Mouse (Mus musculus) ZHBTc4 (cell line): ENCODE measurements around the gene Nxph4.
A peak's percentile ranks its signal among the peaks of the same experiment; 100 is the strongest.

Experiments used
- DNase-seq: peaks from one replicate; pipeline ENCODE4 v3.0.0-alpha.2; 2011; ENCODE audit warnings: low read depth, low spot score

Gene Nxph4

DNA sequence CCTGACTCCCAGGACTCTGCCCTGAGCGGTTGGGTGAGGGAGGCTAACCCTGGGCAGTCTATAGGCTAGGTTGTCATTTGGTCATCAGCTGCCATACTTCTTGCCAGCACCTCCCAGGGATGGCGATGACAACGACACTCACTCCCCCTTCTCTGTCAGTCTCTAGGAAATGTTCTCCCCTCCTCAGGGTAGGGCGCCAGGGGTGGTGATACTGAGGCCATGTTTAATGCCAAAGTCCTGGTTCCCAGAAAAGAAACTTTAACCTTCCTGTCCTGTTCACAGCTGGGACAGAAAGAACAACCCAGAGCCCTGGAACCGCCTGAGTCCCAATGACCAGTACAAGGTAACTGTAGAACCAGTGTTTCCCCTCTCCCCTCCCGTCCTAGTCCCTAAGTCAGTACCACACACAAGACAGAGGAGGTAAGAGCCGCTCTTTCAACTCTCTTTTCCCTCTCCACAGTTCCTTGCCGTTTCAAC, 18.3 kb downstream of the Nxph4 start:
- no peak for DNase-seq

DNA sequence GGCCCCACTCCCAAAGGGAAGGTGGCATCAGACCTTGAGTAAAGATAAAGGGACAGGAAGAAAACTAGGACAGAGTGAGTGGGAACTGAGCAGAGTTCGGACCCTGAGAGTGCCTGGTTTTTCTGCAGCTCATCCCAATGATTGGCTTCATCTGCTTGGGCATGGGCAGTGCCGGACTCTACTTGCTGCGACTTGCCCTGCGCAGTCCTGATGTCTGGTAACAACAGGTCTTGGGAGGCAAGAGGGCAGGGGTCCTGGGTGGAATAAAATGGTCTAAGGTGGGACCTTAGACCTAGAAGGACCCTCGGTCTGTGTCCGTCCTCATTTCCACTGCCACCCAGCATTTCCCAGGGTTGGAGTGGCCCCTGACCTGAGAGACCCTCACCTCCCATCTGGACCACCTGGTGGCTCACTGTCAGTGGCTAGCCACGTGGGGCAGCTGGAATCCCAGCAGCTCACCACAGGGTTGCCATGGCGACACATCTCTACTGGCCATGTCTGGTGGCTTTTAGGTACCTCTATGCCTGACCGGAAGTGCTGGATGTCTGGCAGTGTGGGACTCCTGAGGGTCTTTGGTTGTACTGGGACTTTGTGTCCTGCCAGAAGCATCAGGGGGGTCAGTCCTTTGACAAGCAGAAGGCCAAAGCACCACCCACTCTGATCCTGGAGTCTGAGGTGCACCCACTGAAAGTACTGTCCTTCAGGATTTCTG, 18.9 kb downstream of the Nxph4 start:
- no peak for DNase-seq

DNA sequence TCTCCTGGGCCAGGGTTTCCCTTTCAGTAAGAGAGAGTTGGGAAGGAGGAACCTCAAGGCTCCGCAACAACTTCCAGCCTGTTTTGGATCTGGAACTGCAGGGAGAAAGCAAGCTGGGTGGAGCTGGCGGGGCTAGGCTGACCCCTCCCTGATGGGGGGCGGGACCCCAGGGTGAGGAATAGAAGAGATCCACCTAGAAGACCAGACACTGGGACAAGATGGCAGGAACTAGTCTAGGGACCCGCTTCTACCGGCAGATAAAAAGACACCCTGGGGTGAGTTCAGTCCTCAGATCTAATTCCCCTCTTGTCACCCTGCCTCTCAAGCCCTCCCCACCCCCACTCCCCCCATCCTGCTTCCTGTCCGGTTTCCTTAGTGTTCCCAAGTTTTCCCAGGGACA, 19.6 kb downstream of the Nxph4 start, which contains the start of gene Ndufa4l2:
TSS of gene Ndufa4l2 (plus strand) at position 204 of the 400 bp plus-strand sequence.
- peak; percentile 69 for DNase-seq

DNA sequence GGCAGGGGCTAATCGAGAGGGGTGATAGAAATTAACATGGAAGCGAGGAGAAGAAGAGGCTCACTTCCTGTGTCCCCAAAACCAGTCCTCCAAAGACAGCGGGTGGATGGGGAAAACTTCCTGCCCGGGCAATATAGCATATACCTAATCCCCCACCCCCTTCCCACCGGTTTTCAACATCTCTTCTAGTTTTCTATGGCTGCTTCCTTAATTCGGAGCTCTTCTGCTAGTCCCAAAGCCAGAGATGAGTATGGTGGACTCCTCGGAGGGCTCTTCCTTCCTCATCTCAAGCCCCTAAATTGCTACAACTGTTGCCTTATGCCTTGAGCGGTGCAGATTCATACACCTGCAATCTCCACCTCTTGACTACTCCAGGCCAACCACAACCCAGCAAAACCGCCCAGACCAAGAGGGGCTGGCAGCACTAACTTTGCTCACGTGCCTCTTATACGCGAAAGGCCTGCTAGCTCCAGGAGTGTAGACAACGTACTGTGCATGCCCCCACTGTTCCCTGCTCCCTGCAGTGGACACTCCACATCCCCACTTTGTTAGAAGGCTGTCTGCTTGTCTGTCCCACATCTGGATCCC, 20.2 kb downstream of the Nxph4 start:
- DNase-seq = no peak

DNA sequence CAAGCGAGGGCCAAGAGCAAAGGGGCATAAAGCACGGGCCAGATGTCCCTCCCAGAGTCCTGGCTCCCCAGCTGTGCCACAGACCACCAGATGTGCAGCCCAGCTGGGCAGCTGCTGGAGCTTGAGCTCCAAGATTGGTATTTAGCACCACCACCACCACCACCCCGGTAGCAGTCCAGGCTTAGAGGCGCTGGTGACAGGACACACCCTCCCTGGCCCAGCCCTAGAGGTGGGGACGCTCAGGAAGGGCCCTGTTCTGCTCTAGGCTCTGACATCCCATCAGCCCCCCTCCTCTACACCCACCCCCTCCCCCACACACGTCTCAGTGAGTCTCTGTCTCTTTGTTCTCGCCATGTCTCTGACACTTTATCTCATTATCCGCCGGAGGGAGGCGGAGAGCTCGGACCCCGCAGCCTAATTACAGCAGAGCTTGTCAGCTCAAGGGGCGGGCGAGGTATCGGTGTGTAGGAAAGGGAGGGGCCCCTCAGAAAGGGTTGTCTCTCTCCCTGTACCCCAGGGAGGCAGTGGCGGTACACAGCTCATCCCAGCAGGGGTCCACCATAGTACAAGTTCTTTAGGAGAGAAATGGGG, 20.8 kb downstream of the Nxph4 start:
- no peak for DNase-seq

DNA sequence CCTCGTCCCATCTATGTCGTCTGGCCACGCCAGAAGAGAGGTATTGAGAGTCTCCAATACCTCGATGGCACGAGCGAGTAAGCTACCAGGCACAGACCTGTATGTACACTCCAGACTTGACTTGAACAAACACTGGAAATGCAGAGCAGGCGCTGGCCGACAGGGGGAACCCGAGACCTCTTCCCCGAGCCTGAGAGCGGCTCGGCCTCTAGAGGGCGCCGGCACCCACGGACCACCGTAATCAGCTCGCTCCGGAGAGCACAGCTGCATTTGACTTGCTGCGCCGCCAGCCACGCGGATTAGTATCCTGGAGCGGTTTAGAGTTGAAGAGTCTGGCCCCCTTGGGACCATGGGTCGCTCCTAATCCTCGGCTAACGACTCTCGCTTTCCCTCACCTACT, 21.5 kb downstream of the Nxph4 start:
- DNase-seq = peak; percentile 96

DNA sequence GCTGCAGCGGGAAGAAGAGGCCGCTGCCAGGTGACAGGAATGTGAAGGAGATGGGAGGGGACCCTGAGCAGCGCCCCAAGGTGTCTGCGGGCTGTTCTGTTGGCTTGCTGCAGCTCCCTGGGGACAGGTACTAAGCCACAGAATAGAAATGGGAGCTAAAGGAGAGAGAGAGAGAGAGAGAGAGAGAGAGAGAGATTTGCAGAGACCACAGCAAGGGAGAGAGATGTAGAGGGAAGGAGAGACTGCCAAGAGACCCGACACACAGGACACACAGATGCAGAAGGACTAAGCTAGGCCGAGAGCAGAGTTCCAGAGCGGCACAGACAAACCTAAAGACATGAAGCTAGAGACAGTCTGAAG, 22.1 kb downstream of the Nxph4 start:
- no peak for DNase-seq

DNA sequence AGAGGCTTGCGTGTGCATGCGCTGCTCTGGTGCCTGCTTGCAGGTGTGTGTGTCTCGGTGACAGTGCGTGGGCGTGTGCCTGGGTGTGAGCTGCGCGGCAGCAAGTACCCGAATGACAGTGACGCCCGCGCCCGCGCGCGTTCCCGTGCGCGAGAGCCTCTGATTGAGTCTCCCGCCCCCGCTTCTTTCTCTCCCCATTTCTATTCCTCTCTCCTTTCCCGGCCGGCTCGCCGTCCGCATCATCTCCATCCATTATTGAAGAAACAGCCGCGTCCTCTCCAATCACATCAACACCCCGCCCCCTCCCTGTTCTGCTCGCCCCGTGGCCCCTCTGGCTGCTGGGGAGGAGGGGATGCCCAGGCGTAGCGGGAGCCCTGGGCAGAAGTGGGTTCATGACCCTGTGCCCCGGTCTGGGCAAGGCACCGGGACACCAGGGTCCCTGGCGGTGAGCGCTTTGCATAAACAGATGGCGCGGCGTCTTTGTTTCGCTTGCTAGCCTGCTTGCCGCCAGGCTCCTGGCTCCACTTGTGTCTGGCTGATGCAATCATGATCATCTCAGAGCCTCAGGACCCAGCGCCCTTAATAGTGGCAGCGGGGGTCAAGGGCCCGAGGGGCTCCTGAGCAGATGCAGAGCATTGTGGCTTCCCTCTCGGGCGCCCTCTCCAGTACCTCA, 22.6 kb downstream of the Nxph4 start:
- peak; percentile 70 for DNase-seq

DNA sequence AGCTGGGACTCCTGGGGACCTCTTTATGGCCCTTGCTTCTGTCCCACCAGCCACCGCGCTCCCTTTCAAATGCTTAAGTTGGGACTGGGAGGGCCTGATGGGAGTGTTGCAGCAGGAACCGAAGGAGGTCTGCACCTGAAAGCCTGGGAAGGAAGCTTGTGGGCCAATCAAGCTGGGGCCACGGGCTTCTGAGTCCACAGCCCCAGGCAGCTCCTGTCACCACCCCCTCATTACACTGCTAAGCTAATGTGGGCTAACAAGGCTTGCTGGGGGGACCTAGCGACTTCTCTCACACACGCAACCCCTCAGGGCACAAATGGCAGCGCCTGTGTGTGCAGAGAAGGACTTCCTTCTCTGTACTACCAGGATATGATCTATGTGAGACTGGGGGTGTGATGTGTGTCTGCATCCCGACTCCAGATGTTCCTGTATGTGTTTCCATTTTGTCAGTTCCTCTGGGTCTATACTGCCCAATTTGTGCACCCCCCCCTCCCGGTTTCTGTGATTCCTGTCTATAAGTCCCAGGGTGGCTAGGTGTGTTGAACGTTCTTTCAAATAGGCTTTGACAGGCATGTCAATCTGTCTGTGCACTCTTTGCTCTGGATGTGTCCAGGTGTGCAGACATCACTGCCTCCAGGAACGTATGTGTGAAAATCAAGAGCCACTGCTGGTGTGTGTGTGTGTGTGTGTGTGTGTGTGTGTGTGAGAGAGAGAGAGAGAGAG, 23.3 kb downstream of the Nxph4 start:
- peak; percentile 60 for DNase-seq

DNA sequence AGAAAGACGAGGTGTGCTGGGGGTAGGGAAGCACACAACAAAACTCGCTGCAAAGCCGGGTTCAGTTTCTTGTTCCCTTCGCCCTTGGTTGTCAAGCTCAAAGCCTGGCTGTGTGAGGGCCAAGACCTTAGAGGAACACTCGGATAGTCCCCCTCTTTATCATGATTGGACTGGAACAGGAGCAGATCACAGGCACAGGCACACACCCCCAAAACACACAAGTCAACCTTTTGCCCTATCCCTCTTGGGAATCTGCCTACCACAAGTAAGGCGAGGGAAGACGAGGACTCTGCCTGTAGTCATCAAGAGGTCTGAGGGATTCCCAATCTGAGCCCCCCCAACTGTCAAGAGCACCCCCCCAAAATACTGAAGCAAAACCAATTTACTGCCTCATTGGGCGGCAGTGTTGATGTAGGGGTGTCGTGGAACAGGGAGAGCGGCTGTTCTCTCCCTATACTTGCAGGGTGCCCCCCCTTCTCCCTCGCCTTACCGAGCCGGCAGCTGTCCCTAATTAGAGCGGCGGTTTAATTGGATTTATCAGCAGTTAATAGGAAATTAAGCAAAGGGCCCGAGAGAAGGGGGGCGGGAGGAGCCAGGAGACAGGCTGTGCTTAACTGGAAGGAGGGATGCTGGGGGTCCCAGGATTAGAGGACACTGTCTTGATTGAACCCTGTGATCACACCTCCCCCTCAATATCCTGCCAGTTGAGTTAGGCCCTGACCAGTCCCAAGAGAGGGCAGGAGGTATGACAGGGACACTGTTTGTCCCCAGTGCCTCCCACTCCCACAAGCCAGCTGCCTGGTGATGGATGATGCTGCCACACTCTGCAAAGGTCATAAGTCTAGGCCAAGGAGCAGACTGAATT, 24.3 kb downstream of the Nxph4 start:
- DNase-seq = peak; percentile 25

DNA sequence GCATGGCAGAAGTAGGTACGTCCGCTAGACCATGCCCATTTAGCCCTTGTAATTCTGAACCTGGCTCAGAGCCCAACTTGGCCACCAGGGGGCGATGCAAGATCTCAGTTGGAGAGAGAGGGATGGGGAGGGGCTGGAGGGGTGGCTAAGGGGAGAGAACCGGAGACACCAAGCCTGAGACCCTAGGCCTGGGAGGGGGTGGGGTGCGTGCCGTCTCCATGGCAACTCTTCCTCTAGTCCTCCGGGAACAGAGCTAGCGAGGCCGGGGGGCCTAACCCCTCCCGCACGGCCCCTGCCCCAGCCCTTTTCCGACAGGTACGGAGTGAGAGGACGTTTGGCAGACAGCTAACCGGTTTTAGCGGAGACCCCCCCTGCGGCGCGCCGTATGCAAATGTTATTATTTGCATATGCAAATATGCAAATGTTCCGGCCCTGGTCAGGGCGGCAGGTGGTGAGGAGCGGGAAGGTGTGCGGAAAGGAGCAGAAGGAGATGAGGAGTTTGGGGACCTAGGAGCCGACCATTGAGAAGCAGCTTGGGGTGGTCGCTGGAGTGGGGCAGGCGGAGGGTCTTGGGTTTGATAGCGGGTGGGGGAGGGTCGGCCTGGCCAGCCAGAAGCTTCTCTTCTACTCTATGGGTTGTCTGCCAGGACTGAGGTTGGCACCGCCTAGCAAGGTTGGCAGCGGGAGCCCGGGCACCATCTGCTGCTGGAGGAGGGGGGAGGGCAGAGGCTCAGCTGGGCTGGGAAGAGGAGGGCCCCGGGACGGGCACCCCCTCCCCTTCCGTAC, 25.1 kb downstream of the Nxph4 start:
- DNase-seq = peak; percentile 98

DNA sequence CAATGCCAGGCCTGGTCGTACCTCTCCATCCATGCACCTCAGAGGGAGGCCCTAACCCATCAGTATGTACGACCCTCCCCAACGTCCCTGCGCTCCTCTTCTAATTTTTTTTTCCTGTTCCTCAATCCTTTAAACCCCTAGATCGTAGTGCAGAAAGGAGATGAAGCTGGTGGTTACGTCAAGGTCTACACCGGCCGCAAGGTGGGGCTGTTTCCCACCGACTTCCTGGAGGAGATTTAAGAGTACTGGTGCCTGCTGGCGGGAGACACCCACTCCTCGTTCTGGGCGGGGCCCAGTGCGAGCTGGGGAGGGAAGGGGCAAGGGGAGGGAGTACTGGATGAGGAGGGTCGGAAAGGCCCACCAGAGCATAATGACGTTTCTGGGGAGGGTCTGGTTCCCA, 26.1 kb downstream of the Nxph4 start:
- peak; percentile 92 for DNase-seq

DNA sequence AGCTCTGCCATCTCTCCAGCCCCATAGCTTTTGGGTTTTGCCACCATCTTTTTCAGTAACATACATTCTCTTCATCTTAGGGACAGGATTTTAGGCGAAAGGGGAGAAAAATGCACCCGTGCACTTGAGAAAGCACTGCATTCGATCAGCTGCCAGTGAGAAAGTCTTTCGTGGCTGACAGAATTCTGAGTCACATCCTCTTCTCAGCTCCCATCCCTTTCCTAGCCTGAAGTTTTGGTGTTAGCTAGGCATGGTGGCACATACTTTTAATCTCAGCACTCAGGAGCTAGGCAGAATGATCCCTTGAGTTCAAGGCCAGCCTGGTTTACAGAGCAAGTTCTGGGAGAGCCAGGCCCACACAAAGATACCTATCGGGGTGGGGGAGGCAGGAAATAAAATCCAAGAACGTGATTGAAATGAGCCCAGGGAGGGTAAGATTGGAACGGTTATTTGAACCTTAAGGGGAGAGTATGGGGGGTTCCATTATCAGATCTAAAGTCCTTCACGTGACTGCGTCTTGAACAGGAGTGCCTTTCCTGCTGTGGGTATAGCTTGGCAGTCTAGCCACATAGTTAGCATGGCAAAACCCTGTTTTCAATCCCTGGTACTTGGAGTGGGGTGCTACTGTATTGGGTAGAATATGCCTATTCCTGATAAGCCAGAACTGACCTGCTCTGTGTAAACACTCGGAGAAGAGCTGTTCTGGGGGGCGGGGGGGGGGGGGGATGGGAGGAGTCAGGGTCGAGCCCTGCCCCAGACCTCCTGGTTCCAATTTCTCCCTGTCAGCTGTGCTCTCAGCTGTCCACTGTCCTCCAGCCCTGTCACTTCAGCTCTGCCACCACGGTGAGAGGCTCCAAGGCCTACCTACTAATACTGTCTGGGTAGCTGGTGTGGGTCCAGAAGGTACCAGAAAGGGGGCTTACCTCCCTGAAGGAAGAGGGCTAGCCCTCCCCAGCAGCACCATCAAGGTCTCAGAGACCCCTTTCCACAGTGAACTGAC, 33.2 kb downstream of the Nxph4 start, which contains the start of gene Stac3:
TSS of gene Stac3 (plus strand) at position 793 of the 1,000 bp plus-strand sequence.
- DNase-seq = no peak

DNA sequence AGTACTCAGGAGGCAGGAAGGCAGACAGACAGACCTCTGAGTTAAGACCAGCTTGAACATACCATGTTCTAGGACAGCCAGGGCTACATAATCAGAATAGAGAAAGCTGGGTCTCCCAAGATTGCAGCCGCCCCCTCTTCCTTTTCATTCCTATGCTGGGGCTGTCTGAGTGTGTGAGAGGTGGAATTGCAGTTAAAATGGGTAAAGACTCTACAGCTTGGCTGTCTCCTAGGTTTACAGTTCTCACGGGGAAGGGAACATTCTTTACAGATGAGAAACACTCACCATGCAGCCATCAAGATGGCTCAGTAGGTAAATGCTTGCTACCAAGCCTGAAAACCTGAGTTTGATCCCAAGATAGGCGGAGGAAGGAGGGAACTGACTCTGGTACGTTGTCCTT, 34.3 kb downstream of the Nxph4 start:
- DNase-seq = no peak

DNA sequence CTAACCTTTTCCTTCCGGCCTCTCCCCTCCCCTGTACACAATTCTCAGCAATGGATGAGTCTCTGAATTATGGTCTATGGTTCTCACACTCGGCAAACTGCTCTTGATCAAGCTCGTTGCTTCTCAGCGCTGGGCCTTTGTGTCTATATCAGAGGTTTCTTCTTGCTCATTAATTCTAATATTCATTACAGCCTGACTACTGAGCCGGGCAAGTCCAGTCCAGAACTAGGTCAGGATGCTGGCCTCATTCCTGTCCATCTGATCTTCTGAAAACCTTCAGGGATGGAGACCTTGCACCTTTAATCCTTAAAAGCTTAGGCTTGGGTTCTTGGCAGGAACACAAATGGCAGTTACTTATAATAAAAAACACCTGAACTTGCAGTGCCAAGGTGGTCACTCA, 34.8 kb downstream of the Nxph4 start:
- no peak for DNase-seq

DNA sequence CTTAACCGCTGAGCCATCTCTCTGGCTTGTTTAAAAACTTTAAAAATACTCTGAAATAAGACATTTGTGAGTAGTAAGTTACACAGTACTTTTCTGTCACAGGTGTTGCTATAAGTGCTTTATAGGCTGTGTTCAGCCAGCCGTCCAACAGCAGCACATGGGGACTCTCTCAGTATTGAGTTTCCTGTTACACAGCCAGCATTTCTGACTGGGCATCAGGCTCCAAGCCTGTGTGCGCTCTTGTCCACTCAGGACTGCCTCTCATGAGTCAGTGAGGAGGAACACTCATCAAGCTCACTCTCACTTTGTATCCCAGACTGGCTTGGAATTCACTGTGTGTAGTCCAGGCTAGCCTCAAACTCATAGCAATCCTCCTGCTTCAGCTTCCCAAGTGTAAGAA, 38.2 kb downstream of the Nxph4 start:
- DNase-seq = no peak

DNA sequence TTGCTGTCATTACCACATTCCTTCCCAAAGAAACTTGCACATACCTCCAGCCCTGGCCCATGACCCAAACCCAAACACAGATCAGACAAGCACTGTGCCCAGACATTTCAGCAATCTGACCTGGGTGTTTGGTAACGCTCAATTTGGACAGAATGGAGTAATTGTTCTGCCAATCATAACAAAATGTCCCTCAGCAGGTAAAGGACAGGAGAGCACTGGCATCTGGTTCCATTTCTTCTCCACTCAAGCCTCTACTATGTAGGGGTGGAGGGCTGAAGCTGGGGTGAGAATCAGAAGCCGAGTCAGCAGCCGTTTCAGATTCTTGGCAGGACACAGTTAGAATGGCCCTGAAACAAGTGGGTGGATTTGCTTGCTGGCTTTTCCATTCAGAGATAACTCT, 42.2 kb downstream of the Nxph4 start:
- no peak for DNase-seq

DNA sequence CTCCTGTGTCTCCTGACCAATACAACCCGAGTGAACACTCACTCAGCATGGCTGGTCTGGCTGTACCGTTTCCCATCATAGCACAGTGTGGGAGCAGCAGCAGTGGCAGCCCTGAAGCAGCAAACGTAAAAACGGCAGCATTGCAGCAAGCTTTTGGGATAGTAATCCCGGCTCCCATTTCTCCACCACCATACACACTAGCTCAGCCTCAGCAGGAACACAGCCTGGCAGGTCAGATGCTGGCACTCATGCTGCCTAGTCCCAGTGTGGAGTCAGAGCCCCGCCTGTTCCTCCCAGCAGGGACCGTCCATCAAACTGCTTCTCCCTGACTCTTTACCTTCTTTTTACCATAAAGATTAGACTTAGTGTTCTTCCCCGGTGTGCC, 43.2 kb downstream of the Nxph4 start:
- DNase-seq = no peak
